Mouse (Mus musculus) ES-E14 (cell line): ENCODE results near the gene Spcs3. TPM values are rescaled to one million over a fixed set of nuclear protein-coding genes. Genes with fewer than 3 reads are reported as not detected.
A peak's percentile ranks its signal among the peaks of the same experiment; 100 is the strongest.

Experiments
- DNase-seq: peaks from one replicate; pipeline ENCODE4 v3.0.0-alpha.2; 2013; ENCODE audit warnings: low read depth, low spot score
- H3K27ac ChIP-seq: 2 replicates; pipeline ENCODE4 v1.5.1; 2012; ENCODE audit warnings: low read depth, mild to moderate bottlenecking, low read length, moderate library complexity, mixed read lengths; ENCODE audit not compliant: poor library complexity, insufficient read depth, severe bottlenecking
- H3K36me3 ChIP-seq: 2 replicates; pipeline ENCODE4 v1.6.1; 2012; ENCODE audit warnings: mild to moderate bottlenecking, low read length, moderate library complexity, mixed read lengths; ENCODE audit not compliant: control insufficient read depth, poor library complexity, insufficient read depth, severe bottlenecking
- H3K4me1 ChIP-seq, 2 experiments: fragments of 150-350 bp in 1 of 2; sonication (generic) in 1 of 2; 2 replicates each; pipeline ENCODE4 v1.6.1; 2012; ENCODE audit warnings: low read length in 2 of 2, mild to moderate bottlenecking in 1 of 2, mixed read lengths in 1 of 2; ENCODE audit not compliant: control insufficient read depth in 2 of 2, insufficient read depth in 2 of 2, poor library complexity in 1 of 2
- H3K4me3 ChIP-seq, 2 experiments: fragments of 150-350 bp in 1 of 2; sonication (generic) in 1 of 2; 2 replicates each; pipeline ENCODE4 v1.5.1; 2012; ENCODE audit warnings: low read length in 2 of 2, low read depth in 1 of 2, mild to moderate bottlenecking in 1 of 2, mixed read lengths in 1 of 2; ENCODE audit not compliant: insufficient read depth in 1 of 2, poor library complexity in 1 of 2, severe bottlenecking in 1 of 2
- H3K9ac ChIP-seq: 2 replicates; pipeline ENCODE4 v1.6.1; 2012; ENCODE audit warnings: low read depth, mild to moderate bottlenecking, low read length, mixed read lengths; ENCODE audit not compliant: poor library complexity, insufficient read depth, severe bottlenecking
- H3K9me3 ChIP-seq: fragments of 150-350 bp; sonication (generic); 2 replicates; pipeline ENCODE4 v1.6.1; 2012; ENCODE audit warnings: low read depth, mild to moderate bottlenecking, low read length; ENCODE audit not compliant: control insufficient read depth, insufficient read depth
- CHD2 ChIP-seq: IDR thresholded peaks from 2 replicates; pipeline ENCODE4 v1.6.1; 2014; ENCODE audit warnings: mild to moderate bottlenecking, low read depth, low read length, inconsistent platforms
- HCFC1 ChIP-seq: IDR thresholded peaks from 2 replicates; pipeline ENCODE4 v1.6.1; 2012; ENCODE audit warnings: low read length, inconsistent platforms, borderline replicate concordance; ENCODE audit not compliant: insufficient read depth
- MAFK ChIP-seq: IDR thresholded peaks from 2 replicates; pipeline ENCODE4 v1.6.1; 2014; ENCODE audit warnings: mild to moderate bottlenecking, low read depth, low read length, inconsistent platforms; ENCODE audit not compliant: insufficient read depth
- ZC3H11A ChIP-seq: IDR thresholded peaks from 2 replicates; pipeline ENCODE4 v1.6.1; 2012; ENCODE audit warnings: low read depth, mild to moderate bottlenecking, inconsistent platforms, low read length, borderline replicate concordance
- ZNF384 ChIP-seq: IDR thresholded peaks from 2 replicates; pipeline ENCODE4 v1.6.1; 2012; ENCODE audit warnings: low read depth, low read length, inconsistent platforms
- in situ Hi-C, 2 experiments: fragments of 600-800 bp; cut with MboI; formaldehyde crosslinking; loops; one replicate each; pipeline ENCODE4 v1.15.1; 2025; ENCODE audit warnings: low sequenced_read_pairs in 2 of 2, inconsistent platforms in 1 of 2; ENCODE audit not compliant: unreplicated experiment in 2 of 2
- total RNA-seq: library from RNA; depleted of rRNA; stranded (reverse); fragments of 300-350 nt; gene quantifications from 2 replicates; pipeline ENCODE4 v1.2.3, GENCODE M21; 2012; rRNA removed

Gene Spcs3
- total RNA-seq, 1 experiment: 98.1 TPM

GRCm38 (mm10) chr8:54491934-54492333 is 37.9 kb downstream of the Spcs3 start:
- no peak for DNase-seq
- no peak overlapping the region for H3K9ac ChIP-seq
- in situ Hi-C loops: loop anchor here in 1 of 2 experiments (25.0 kb wide), 1 partner anchor 630 kb away; no protein-coding TSS in a partner anchor

GRCm38 (mm10) chr8:54491057-54491690 is 38.6 kb downstream of the Spcs3 start:
- in situ Hi-C loops: loop anchor here in 1 of 2 experiments (25.0 kb wide), 1 partner anchor 629 kb away; no protein-coding TSS in a partner anchor
- no peaks in the 10 kb centered on the region for H3K36me3 ChIP-seq
- H3K27ac ChIP-seq: no peak overlapping the region
- TF ChIP-seq ZC3H11A (peak; percentile 58; the same call in 1 of the 2 replicates), MAFK (no peak), HCFC1 (no peak)
- DNase-seq: peak; percentile 53
- no peaks in the 10 kb centered on the region for H3K4me1 ChIP-seq
- H3K9me3 ChIP-seq: no peaks in the 10 kb centered on the region
- no peak overlapping the region for H3K4me3 ChIP-seq
- no peak overlapping the region for H3K9ac ChIP-seq

More at GRCm38 (mm10) chr8:54491934-54492333, 37.9 kb downstream of the Spcs3 start:
- Histone ChIP-seq H3K27ac (no peak overlapping the region), H3K4me3 (no peak overlapping the region), H3K9me3 (no peaks in the 10 kb centered on the region), H3K4me1 (no peaks in the 10 kb centered on the region), H3K36me3 (no peaks in the 10 kb centered on the region)
- TF ChIP-seq HCFC1: no peak
- TF ChIP-seq MAFK: no peak
- no peak for TF ChIP-seq CHD2
- no peak for TF ChIP-seq ZC3H11A
- no peak for TF ChIP-seq ZNF384

DNA sequence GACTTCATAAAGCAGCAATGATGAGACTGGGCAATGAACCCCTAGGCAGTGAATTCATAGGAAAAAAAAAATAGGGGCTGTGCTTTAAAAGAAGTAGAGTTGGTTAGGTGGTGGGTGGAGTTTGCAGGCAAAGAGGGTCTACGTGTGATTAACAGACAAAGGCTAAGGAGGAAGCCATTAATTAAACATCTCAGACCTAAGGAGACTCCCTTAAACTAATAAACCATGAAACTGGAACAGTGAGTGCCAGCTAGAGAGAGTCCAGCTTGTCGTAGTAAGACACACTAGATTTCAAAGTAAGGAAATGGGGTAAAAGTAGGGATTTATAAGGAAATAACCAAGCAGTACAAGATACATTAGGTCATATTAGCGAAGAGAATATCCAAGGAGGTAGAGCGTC is 41.4 kb downstream of the Spcs3 start:
- no peak overlapping the region for H3K27ac ChIP-seq
- no peak for DNase-seq
- no peaks in the 10 kb centered on the region for H3K9me3 ChIP-seq
- H3K4me3 ChIP-seq: no peak overlapping the region
- no peaks in the 10 kb centered on the region for H3K36me3 ChIP-seq
- no peaks in the 10 kb centered on the region for H3K4me1 ChIP-seq
- no peak overlapping the region for H3K9ac ChIP-seq
- in situ Hi-C loops: loop anchor here in 1 of 2 experiments (25.0 kb wide), 1 partner anchor 626 kb away; no protein-coding TSS in a partner anchor
- TF ChIP-seq CHD2 (no peak), MAFK (no peak), ZNF384 (no peak), ZC3H11A (no peak), HCFC1 (no peak)

GRCm38 (mm10) chr8:54486555-54487273 is 43.1 kb downstream of the Spcs3 start:
- Histone ChIP-seq H3K36me3 (no peaks in the 10 kb centered on the region), H3K4me1 (no peaks in the 10 kb centered on the region), H3K27ac (no peak overlapping the region), H3K9me3 (no peaks in the 10 kb centered on the region), H3K4me3 (no peak overlapping the region), H3K9ac (no peak overlapping the region)
- in situ Hi-C loops: loop anchor here in 1 of 2 experiments (25.0 kb wide), 1 partner anchor 624 kb away; no protein-coding TSS in a partner anchor
- no peak for DNase-seq
- TF ChIP-seq ZC3H11A (no peak), CHD2 (no peak), ZNF384 (no peak), MAFK (no peak), HCFC1 (no peak)

Other genes with a start within 250 kb of the Spcs3 start
- 0.18 TPM in 1 of 2 replicates, not detected in the other for gene Asb5, start 418 bp downstream of the Spcs3 start, total RNA-seq
- gene Spata4, start 70.8 kb upstream of the Spcs3 start, total RNA-seq: not detected in 2 replicates